Mouse (Mus musculus) ES-E14 (cell line): ENCODE results near the gene Sec14l2. TPM values are rescaled to one million over a fixed set of nuclear protein-coding genes. Genes with fewer than 3 reads are reported as not detected.
A peak's percentile ranks its signal among the peaks of the same experiment; 100 is the strongest.

Source experiments
- DNase-seq: peaks from one replicate; pipeline ENCODE4 v3.0.0-alpha.2; 2013; ENCODE audit warnings: low read depth, low spot score
- H3K27ac ChIP-seq: 2 replicates; pipeline ENCODE4 v1.5.1; 2012; ENCODE audit warnings: low read depth, mild to moderate bottlenecking, low read length, moderate library complexity, mixed read lengths; ENCODE audit not compliant: poor library complexity, insufficient read depth, severe bottlenecking
- H3K36me3 ChIP-seq: 2 replicates; pipeline ENCODE4 v1.6.1; 2012; ENCODE audit warnings: mild to moderate bottlenecking, low read length, moderate library complexity, mixed read lengths; ENCODE audit not compliant: control insufficient read depth, poor library complexity, insufficient read depth, severe bottlenecking
- H3K4me1 ChIP-seq, 2 experiments: fragments of 150-350 bp in 1 of 2; sonication (generic) in 1 of 2; 2 replicates each; pipeline ENCODE4 v1.6.1; 2012; ENCODE audit warnings: low read length in 2 of 2, mild to moderate bottlenecking in 1 of 2, mixed read lengths in 1 of 2; ENCODE audit not compliant: control insufficient read depth in 2 of 2, insufficient read depth in 2 of 2, poor library complexity in 1 of 2
- H3K4me3 ChIP-seq, 2 experiments: fragments of 150-350 bp in 1 of 2; sonication (generic) in 1 of 2; 2 replicates each; pipeline ENCODE4 v1.5.1; 2012; ENCODE audit warnings: low read length in 2 of 2, low read depth in 1 of 2, mild to moderate bottlenecking in 1 of 2, mixed read lengths in 1 of 2; ENCODE audit not compliant: insufficient read depth in 1 of 2, poor library complexity in 1 of 2, severe bottlenecking in 1 of 2
- H3K9ac ChIP-seq: 2 replicates; pipeline ENCODE4 v1.6.1; 2012; ENCODE audit warnings: low read depth, mild to moderate bottlenecking, low read length, mixed read lengths; ENCODE audit not compliant: poor library complexity, insufficient read depth, severe bottlenecking
- H3K9me3 ChIP-seq: fragments of 150-350 bp; sonication (generic); 2 replicates; pipeline ENCODE4 v1.6.1; 2012; ENCODE audit warnings: low read depth, mild to moderate bottlenecking, low read length; ENCODE audit not compliant: control insufficient read depth, insufficient read depth
- CHD2 ChIP-seq: IDR thresholded peaks from 2 replicates; pipeline ENCODE4 v1.6.1; 2014; ENCODE audit warnings: mild to moderate bottlenecking, low read depth, low read length, inconsistent platforms
- HCFC1 ChIP-seq: IDR thresholded peaks from 2 replicates; pipeline ENCODE4 v1.6.1; 2012; ENCODE audit warnings: low read length, inconsistent platforms, borderline replicate concordance; ENCODE audit not compliant: insufficient read depth
- MAFK ChIP-seq: IDR thresholded peaks from 2 replicates; pipeline ENCODE4 v1.6.1; 2014; ENCODE audit warnings: mild to moderate bottlenecking, low read depth, low read length, inconsistent platforms; ENCODE audit not compliant: insufficient read depth
- ZC3H11A ChIP-seq: IDR thresholded peaks from 2 replicates; pipeline ENCODE4 v1.6.1; 2012; ENCODE audit warnings: low read depth, mild to moderate bottlenecking, inconsistent platforms, low read length, borderline replicate concordance
- ZNF384 ChIP-seq: IDR thresholded peaks from 2 replicates; pipeline ENCODE4 v1.6.1; 2012; ENCODE audit warnings: low read depth, low read length, inconsistent platforms
- in situ Hi-C, 2 experiments: fragments of 600-800 bp; cut with MboI; formaldehyde crosslinking; loops; one replicate each; pipeline ENCODE4 v1.15.1; 2025; ENCODE audit warnings: low sequenced_read_pairs in 2 of 2, inconsistent platforms in 1 of 2; ENCODE audit not compliant: unreplicated experiment in 2 of 2
- total RNA-seq: library from RNA; depleted of rRNA; stranded (reverse); fragments of 300-350 nt; gene quantifications from 2 replicates; pipeline ENCODE4 v1.2.3, GENCODE M21; 2012

The Sec14l2 gene
- total RNA-seq, 1 experiment = 7.9 TPM

DNA sequence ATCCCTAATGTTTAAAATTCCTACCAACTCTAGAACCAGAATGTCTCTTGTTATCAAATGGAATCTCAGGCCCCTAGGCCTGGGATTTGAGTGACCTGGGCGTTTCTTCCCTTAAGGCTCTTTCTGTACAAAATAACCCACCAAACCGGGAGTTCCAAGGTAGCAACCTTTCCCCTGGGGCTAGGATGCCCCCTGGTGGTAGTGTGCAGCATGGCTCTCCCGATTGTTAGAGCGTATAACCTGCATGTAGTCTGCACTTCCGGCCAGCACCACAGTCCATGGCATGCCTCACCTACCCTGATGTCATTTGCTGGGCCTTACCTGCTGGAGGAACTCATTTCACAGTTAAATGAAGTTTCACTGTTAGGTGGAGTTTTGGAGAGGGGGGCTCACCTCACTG lies 707 bp upstream of the Sec14l2 start:
- in situ Hi-C loops = no loop called here
- DNase-seq = peak; percentile 69
- Histone ChIP-seq H3K27ac (no peak overlapping the region), H3K4me3 (peak overlapping the region; percentile 3 to 86; a peak in 1 of 4 replicates), H3K4me1 (peaks cover 2 to 11% of the 10 kb centered on the region in 2 experiments; a peak in 2 of 4 replicates), H3K36me3 (no peaks in the 10 kb centered on the region), H3K9ac (no peak overlapping the region), H3K9me3 (no peaks in the 10 kb centered on the region)
- TF ChIP-seq CHD2 = no peak
- peak; percentile 55; the same call in 1 of the 2 replicates for TF ChIP-seq ZC3H11A
- TF ChIP-seq MAFK = no peak
- TF ChIP-seq ZNF384 = no peak
- TF ChIP-seq HCFC1 = no peak

DNA sequence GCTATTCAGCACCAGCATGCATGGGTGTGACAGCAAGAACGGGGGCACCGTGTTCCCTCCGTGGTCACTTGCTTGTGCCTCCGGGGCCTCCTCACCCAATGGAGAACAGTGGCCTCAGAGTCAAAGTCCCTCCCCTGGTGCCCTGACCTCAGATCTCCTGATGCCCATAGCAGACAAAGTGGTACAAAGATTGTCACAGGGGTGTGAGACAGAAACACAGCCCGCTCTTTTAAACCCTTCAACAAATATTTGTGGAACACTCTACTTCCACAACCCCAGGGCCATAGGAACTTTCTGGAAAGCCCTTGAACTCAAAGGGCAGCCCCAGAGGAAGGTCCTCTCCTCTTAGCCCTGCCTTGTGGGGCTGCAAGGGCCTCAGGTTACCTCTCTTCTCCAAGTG lies 989 bp downstream of the Sec14l2 start:
- Histone ChIP-seq H3K36me3 (no peaks in the 10 kb centered on the region), H3K4me1 (peaks cover 2 to 13% of the 10 kb centered on the region in 2 experiments; a peak in 2 of 4 replicates), H3K9me3 (no peaks in the 10 kb centered on the region), H3K4me3 (peak overlapping the region in 1 of 2 experiments; percentile 60; a peak in 1 of 4 replicates), H3K9ac (no peak overlapping the region), H3K27ac (no peak overlapping the region)
- no peak for DNase-seq
- TF ChIP-seq MAFK (no peak), ZNF384 (no peak), CHD2 (no peak), HCFC1 (no peak), ZC3H11A (no peak)
- in situ Hi-C loops = no loop called here

DNA sequence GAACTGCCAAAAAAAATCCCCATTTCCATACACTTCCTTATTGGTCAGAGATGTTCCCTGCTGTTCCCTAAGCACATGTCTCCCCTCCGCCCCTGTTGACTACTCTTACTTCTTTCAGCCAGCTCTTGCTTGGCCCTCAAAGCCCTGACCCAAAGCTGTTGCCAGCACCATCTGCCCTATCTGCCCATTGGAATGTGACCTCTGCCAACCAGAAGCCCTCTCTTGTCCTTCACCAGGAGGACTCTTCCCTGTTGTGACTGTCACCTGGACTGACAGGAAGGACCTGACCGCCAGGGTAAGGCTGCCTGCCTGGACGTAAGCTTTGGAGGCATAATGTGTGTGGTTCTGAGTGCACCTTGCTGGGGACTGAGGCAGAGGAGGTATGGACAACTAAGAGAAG lies 1.5 kb downstream of the Sec14l2 start:
- Histone ChIP-seq H3K9me3 (no peaks in the 10 kb centered on the region), H3K36me3 (no peaks in the 10 kb centered on the region), H3K27ac (no peak overlapping the region), H3K4me1 (peaks cover 2 to 13% of the 10 kb centered on the region in 2 experiments; a peak in 2 of 4 replicates), H3K4me3 (no peak overlapping the region), H3K9ac (no peak overlapping the region)
- in situ Hi-C loops = no loop called here
- no peak for DNase-seq
- no peak for TF ChIP-seq ZC3H11A
- no peak for TF ChIP-seq MAFK
- no peak for TF ChIP-seq ZNF384
- TF ChIP-seq CHD2 = no peak
- TF ChIP-seq HCFC1 = no peak

DNA sequence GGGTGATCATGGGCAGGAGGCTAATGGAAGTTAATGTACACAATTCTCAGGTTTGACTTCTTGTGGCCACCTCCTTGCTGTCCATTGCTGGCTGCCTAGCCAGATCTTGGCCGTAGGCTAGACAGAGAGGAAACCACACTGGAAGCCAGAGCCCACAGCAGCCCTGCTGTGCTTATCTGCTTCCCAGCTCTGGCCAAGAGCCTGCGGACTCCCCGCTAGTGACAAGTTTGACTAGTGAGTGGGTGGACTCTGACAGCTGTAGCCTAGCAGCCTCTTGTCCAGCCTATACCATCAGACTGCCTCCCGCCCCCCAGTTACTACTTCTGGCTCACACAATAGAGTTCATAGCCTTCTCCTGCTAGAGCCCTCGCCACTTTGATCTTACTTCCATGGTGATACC lies 3.6 kb downstream of the Sec14l2 start:
- TF ChIP-seq ZNF384 (no peak), CHD2 (no peak), MAFK (no peak)
- Histone ChIP-seq H3K4me3 (no peak overlapping the region), H3K4me1 (peaks cover 2 to 13% of the 10 kb centered on the region in 2 experiments; a peak in 2 of 4 replicates), H3K9ac (no peak overlapping the region), H3K9me3 (no peaks in the 10 kb centered on the region), H3K27ac (no peak overlapping the region), H3K36me3 (no peaks in the 10 kb centered on the region)
- in situ Hi-C loops = no loop called here
- no peak for DNase-seq
